Mouse (Mus musculus) forebrain, embryonic 11.5 days (tissue): ENCODE measurements at regions not wholly inside any gene's neighbourhood (a gene's known extent, or its start where the extent isn't known, plus 50 kb on each side); places are given as distances from the start of the nearest gene placed in this dataset.

Experiments
- ATAC-seq: fragments of 200-750 bp; cut with Nextera tagmentation; replicated peaks from 2 replicates; pipeline ENCODE4 v1.8.0; 2017; ENCODE audit warnings: moderate TSS enrichment; ENCODE audit not compliant: low FRiP score
- DNase-seq: peaks from one replicate; pipeline ENCODE4 v3.0.0-alpha.2; 2017; ENCODE audit warnings: low spot score
- H3K27ac ChIP-seq: fragments of 300-500 bp; sonication (generic); 2 replicates; pipeline ENCODE4 v1.5.1; 2014; ENCODE audit warnings: low read depth, low read length
- H3K27me3 ChIP-seq: fragments of 300-500 bp; sonication (generic); 2 replicates; pipeline ENCODE4 v1.6.1; 2014; ENCODE audit warnings: mild to moderate bottlenecking, low read length, mixed read lengths; ENCODE audit not compliant: control insufficient read depth, insufficient read depth
- H3K36me3 ChIP-seq: fragments of 300-500 bp; sonication (generic); 2 replicates; pipeline ENCODE4 v1.6.1; 2014; ENCODE audit warnings: mild to moderate bottlenecking, low read length, moderate library complexity, mixed read lengths; ENCODE audit not compliant: control insufficient read depth, insufficient read depth
- H3K4me1 ChIP-seq: fragments of 300-500 bp; sonication (generic); replicated peaks from 2 replicates; pipeline ENCODE4 v1.6.1; 2014; ENCODE audit warnings: low read length, mixed read lengths; ENCODE audit not compliant: control insufficient read depth, insufficient read depth
- H3K4me2 ChIP-seq: fragments of 300-500 bp; sonication (generic); 2 replicates; pipeline ENCODE4 v1.6.1; 2014; ENCODE audit warnings: low read depth, mild to moderate bottlenecking, low read length, moderate library complexity, mixed read lengths; ENCODE audit not compliant: severe bottlenecking
- H3K4me3 ChIP-seq: fragments of 300-500 bp; sonication (generic); 2 replicates; pipeline ENCODE4 v1.5.1; 2014; ENCODE audit warnings: low read depth, low read length
- H3K9ac ChIP-seq: fragments of 300-500 bp; sonication (generic); 2 replicates; pipeline ENCODE4 v1.6.1; 2014; ENCODE audit warnings: low read length
- H3K9me3 ChIP-seq: fragments of 300-500 bp; sonication (generic); 2 replicates; pipeline ENCODE4 v1.6.1; 2016; ENCODE audit warnings: low read length, mixed read lengths; ENCODE audit not compliant: control insufficient read depth
- WGBS: fragments of 180-500 bp; shearing (Covaris S2); extraction: QIAGEN DNeasy Blood & Tissue Kit; methylation state at CpG from one replicate; pipeline ENCODE4 v1.1.7; 2014; 5-methylcytosine and 5-hydroxymethylcytosine counted together

DNA sequence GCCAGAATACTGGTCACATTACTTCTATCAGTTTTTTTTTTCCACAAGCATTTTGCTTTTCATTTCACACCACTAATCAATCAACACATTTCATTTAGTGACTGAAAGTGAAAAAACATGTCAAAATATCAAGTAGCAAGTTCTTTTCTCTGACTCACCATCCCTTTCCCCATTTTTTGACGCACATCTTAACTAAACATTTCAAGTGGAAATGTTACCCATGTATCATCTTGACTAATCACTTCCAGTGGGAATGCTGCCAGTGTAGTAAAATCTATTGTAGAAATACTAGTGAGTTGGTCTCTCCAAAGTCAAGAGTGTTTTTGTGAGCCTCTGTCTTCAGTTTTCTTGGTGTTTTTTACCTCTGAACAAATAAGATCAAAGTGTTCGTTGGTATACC lies 527.6 kb upstream of the Adgrl4 start:
- Histone ChIP-seq H3K4me2 (no peak overlapping the region), H3K9me3 (no peaks in the 10 kb centered on the region), H3K4me1 (no peaks in the 10 kb centered on the region), H3K4me3 (no peak overlapping the region), H3K9ac (no peak overlapping the region), H3K27ac (no peak overlapping the region), H3K36me3 (no peaks in the 10 kb centered on the region), H3K27me3 (no peaks in the 10 kb centered on the region)
- 86% methylated on average over 2 of the region's 2 CpGs for WGBS
- no peak for ATAC-seq
- no peak for DNase-seq

DNA sequence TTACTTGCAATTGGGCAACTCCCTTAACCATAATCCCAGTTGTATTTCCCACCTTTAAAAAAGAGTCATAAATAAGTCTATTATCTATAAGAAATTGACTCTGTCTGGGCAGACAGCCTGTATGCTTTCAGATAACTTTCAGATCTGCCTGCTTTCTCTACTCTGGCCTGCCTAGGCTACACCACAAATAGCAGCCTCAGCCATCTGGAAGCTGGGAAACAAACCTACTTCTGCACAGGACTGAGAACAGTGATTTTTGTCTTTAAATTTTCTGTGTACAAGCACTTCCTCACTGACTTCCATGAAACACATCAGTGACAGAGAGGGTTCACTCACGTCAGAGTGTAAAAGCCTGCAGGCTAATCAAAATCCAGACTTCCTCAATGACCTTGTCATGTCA lies 482.8 kb upstream of the Adgrl4 start:
- 61% methylated on average over 1 of the region's 1 CpGs for WGBS
- Histone ChIP-seq H3K4me2 (no peak overlapping the region), H3K9me3 (no peaks in the 10 kb centered on the region), H3K36me3 (no peaks in the 10 kb centered on the region), H3K27ac (no peak overlapping the region), H3K4me1 (no peaks in the 10 kb centered on the region), H3K27me3 (no peaks in the 10 kb centered on the region), H3K4me3 (no peak overlapping the region), H3K9ac (no peak overlapping the region)
- no peak for ATAC-seq
- no peak for DNase-seq

DNA sequence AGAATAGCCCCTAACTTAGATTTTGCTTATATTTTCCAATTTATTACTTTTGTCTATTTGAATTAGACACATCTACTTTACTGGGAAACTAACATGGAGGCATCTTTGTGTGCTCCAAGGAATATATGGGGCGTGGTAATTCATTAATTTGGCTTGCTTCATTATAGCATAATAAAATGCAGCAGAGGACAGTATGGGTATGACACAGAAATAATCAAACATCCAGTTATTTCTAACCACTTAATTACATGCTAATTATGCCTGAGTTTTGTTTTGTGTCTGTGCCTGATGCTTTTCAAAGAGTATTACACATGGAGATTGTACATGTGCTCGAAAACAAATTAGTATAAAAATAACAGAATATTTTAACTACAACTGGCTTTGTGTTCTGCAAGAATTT lies 438.0 kb upstream of the Adgrl4 start:
- H3K36me3 ChIP-seq: no peaks in the 10 kb centered on the region
- no peak for ATAC-seq
- 80% methylated on average over 2 of the region's 2 CpGs for WGBS

GRCm38 (mm10) chr3:151000217-151000616 lies 437.5 kb upstream of the Adgrl4 start:
- DNase-seq (no peak), ATAC-seq (0 out of 2 replicates have a peak, but pooled peaks have one; percentile 34)
- H3K4me2 ChIP-seq: no peak overlapping the region
- WGBS: 34% methylated on average over 5 of the region's 5 CpGs
- no peaks in the 10 kb centered on the region for H3K27me3 ChIP-seq
- H3K4me3 ChIP-seq: no peak overlapping the region
- H3K27ac ChIP-seq: no peak overlapping the region
- H3K4me1 ChIP-seq: no peaks in the 10 kb centered on the region
- H3K9ac ChIP-seq: no peak overlapping the region
- no peaks in the 10 kb centered on the region for H3K9me3 ChIP-seq
- no peaks in the 10 kb centered on the region for H3K36me3 ChIP-seq

More for the DNA sequence above, 438.0 kb upstream of the Adgrl4 start:
- no peak overlapping the region for H3K4me3 ChIP-seq
- H3K4me1 ChIP-seq: no peaks in the 10 kb centered on the region
- no peaks in the 10 kb centered on the region for H3K9me3 ChIP-seq
- no peak for DNase-seq
- H3K4me2 ChIP-seq: no peak overlapping the region
- H3K27ac ChIP-seq: no peak overlapping the region
- H3K27me3 ChIP-seq: no peaks in the 10 kb centered on the region
- H3K9ac ChIP-seq: no peak overlapping the region

GRCm38 (mm10) chr3:151001881-151002412 lies 435.7 kb upstream of the Adgrl4 start:
- Histone ChIP-seq H3K27ac (no peak overlapping the region), H3K27me3 (no peaks in the 10 kb centered on the region), H3K4me1 (no peaks in the 10 kb centered on the region), H3K36me3 (no peaks in the 10 kb centered on the region), H3K9me3 (no peaks in the 10 kb centered on the region), H3K9ac (no peak overlapping the region), H3K4me3 (no peak overlapping the region), H3K4me2 (no peak overlapping the region)
- no peak for DNase-seq
- whole genome bisulfite sequencing: 37% methylated on average over 6 of the region's 6 CpGs
- ATAC-seq: 0 out of 2 replicates have a peak, but pooled peaks have one; percentile 49

DNA sequence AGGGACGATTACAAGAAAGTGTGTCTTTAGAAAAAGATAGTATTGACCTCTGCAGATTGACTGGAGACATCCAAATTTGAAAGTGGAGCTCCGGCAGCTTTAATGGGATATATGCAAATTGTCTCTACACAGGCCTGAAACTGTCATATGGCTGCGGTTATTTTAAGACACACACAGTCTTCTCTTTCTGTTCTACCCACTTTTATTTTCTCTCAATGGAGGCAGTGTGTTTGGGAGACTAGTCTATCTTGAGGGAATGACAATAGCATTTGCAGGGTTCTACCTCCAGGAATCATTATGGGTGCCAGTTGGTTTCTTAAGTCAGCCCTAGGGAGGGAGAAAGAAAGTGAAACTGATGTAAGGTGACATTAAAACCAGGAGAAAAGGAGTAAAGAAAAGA lies 434.2 kb upstream of the Adgrl4 start:
- 78% methylated on average over 3 of the region's 3 CpGs for WGBS
- DNase-seq: no peak
- no peak for ATAC-seq
- H3K4me2 ChIP-seq: no peak overlapping the region
- no peak overlapping the region for H3K27ac ChIP-seq
- H3K9ac ChIP-seq: no peak overlapping the region
- no peaks in the 10 kb centered on the region for H3K27me3 ChIP-seq
- no peaks in the 10 kb centered on the region for H3K9me3 ChIP-seq
- no peaks in the 10 kb centered on the region for H3K36me3 ChIP-seq
- H3K4me1 ChIP-seq: no peaks in the 10 kb centered on the region
- H3K4me3 ChIP-seq: no peak overlapping the region

DNA sequence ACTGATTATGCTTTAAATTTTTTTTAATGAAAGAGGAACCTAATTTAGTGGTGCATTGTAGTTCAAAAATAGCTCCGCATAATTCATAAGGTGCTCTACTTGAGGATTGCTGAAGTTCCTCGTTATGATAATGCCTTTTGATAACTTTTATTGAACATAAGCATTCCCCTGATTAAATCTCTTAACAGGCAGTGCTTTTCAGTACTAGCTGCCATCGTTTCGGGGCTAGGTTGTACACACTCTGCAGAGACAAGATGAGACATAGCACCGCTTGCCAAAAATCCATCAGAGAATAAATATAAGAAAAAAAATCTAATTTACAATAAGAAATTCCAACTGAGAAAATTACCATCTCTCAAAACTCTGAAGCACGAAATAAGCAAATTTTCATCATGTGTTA lies 433.7 kb upstream of the Adgrl4 start:
- H3K4me1 ChIP-seq: no peaks in the 10 kb centered on the region
- ATAC-seq (no peak), DNase-seq (no peak)
- H3K9ac ChIP-seq: no peak overlapping the region
- H3K36me3 ChIP-seq: no peaks in the 10 kb centered on the region
- WGBS: 76% methylated on average over 6 of the region's 6 CpGs
- no peak overlapping the region for H3K4me2 ChIP-seq
- H3K9me3 ChIP-seq: no peaks in the 10 kb centered on the region
- H3K27me3 ChIP-seq: no peaks in the 10 kb centered on the region
- H3K27ac ChIP-seq: no peak overlapping the region
- H3K4me3 ChIP-seq: no peak overlapping the region

GRCm38 (mm10) chr3:151020014-151020413 lies 417.7 kb upstream of the Adgrl4 start:
- DNase-seq (no peak), ATAC-seq (no peak)
- Histone ChIP-seq H3K36me3 (no peaks in the 10 kb centered on the region), H3K4me3 (no peak overlapping the region), H3K27ac (no peak overlapping the region), H3K27me3 (no peaks in the 10 kb centered on the region), H3K9ac (no peak overlapping the region), H3K9me3 (no peaks in the 10 kb centered on the region), H3K4me1 (no peaks in the 10 kb centered on the region), H3K4me2 (no peak overlapping the region)
- 78% methylated on average over 3 of the region's 3 CpGs for WGBS

DNA sequence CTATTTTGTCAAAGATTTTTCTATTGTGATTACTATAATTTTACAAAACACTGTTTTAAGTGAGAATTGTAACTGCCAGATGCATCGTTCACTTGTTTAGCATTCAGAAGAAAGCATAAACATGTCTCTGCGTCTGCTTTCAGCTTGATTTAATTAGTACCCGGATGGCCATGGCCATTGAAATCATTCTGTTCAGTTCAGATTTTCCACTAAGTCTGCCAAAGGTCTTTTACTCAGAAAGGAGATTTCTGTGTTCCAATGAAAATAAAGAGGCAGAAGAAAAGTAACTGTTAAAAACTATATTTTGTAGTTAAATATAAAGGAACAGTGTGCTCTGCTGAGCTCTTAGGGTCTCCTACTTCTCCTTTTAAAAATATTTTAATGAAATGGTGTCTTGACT lies 380.2 kb upstream of the Adgrl4 start:
- ATAC-seq: no peak
- no peaks in the 10 kb centered on the region for H3K36me3 ChIP-seq

More for the DNA sequence above, 380.2 kb upstream of the Adgrl4 start:
- Histone ChIP-seq H3K9me3 (no peaks in the 10 kb centered on the region), H3K4me2 (no peak overlapping the region), H3K9ac (no peak overlapping the region), H3K4me3 (no peak overlapping the region), H3K27me3 (no peaks in the 10 kb centered on the region), H3K27ac (no peak overlapping the region), H3K4me1 (no peaks in the 10 kb centered on the region)
- no peak for DNase-seq
- 76% methylated on average over 3 of the region's 3 CpGs for WGBS
